Comparison of ENCODE assay signal across 17 mouse cellular contexts in genomic region chr6:30589819-30590218, GRCm38 (mm10). TPM values are rescaled to one million over a fixed set of nuclear protein-coding genes. Genes with fewer than 3 reads are reported as not detected.
A peak's percentile ranks its signal among the peaks of the same experiment; 100 is the strongest.
DNase-seq lines count a peak whose midpoint lies in the region; ATAC-seq and TF ChIP-seq lines count a peak whose summit lies in the region.
"Had no signal": no experiment of that assay in that cellular context is flagged by ENCODE, and none has a peak within 500 bp of the region (broad histone marks: within the 10 kb centered on the region; RNA-seq: fewer than 3 reads in every experiment).

No protein-coding gene starts in this region.

- ATAC-seq in heart, embryonic 13.5 days (ENCODE audit: extremely low read depth, insufficient number of reproducible peaks, low FRiP score, low TSS enrichment) = no peak
- ATAC-seq in lung, embryonic 14.5 days (ENCODE audit: insufficient read depth) = peak; percentile 44; the same call in 1 of the 2 replicates
- no peak for ATAC-seq in embryonic facial prominence, embryonic 14.5 days (ENCODE audit: low read depth)
- ATAC-seq in liver, postnatal 0 days = no peak

- H3K27me3 ChIP-seq in heart, embryonic 13.5 days (replicated peaks) = no peaks in the 10 kb centered on the region
- H3K27me3 ChIP-seq in lung, embryonic 14.5 days (ENCODE audit: insufficient read depth, low read length) = no peaks in the 10 kb centered on the region
- H3K27me3 ChIP-seq in embryonic facial prominence, embryonic 14.5 days (replicated peaks; ENCODE audit: control insufficient read depth, insufficient read depth, low read length) = no peaks in the 10 kb centered on the region
- H3K27me3 ChIP-seq in liver, postnatal 0 days (ENCODE audit: insufficient read depth, low read length) = no peaks in the 10 kb centered on the region
- H3K27me3 ChIP-seq: hindbrain, embryonic 12.5 days; liver, embryonic 15.5 days; midbrain, embryonic 12.5 days had no signal

- H3K4me2 ChIP-seq in heart, embryonic 13.5 days = no peak overlapping the region
- H3K4me2 ChIP-seq in lung, embryonic 14.5 days = no peak overlapping the region
- no peak overlapping the region for H3K4me2 ChIP-seq in embryonic facial prominence, embryonic 14.5 days (ENCODE audit: low read depth, low read length)
- H3K4me2 ChIP-seq in liver, postnatal 0 days (ENCODE audit: low read depth, low read length) = no peak overlapping the region
- H3K4me2 ChIP-seq: hindbrain, embryonic 12.5 days; liver, embryonic 15.5 days; midbrain, embryonic 12.5 days had no signal

- no peak for TF ChIP-seq CTCF in lung, embryonic 14.5 days (IDR thresholded peaks at IDR 0.05; ENCODE audit: low read depth)
- TF ChIP-seq CTCF in liver, postnatal 0 days (IDR thresholded peaks at IDR 0.05; ENCODE audit: low read depth) = no peak

- no peak overlapping the region for H3K4me3 ChIP-seq in heart, embryonic 13.5 days
- no peak overlapping the region for H3K4me3 ChIP-seq in lung, embryonic 14.5 days (ENCODE audit: low read depth, low read length)
- H3K4me3 ChIP-seq in embryonic facial prominence, embryonic 14.5 days (ENCODE audit: low read depth, low read length) = no peak overlapping the region
- H3K4me3 ChIP-seq in liver, postnatal 0 days (ENCODE audit: low read depth, low read length) = no peak overlapping the region
- H3K4me3 ChIP-seq: gastrocnemius, adult 2 months; hindbrain, embryonic 12.5 days; liver, embryonic 15.5 days; midbrain, embryonic 12.5 days had no signal

- DNase-seq in heart, adult 18-20 months = no peak
- DNase-seq in lung, embryonic 14.5 days = peak; percentile 36
- no peak for DNase-seq in lung, postnatal 4 days
- DNase-seq in embryonic facial prominence, embryonic 14.5 days (ENCODE audit: low spot score) = no peak
- DNase-seq in liver, postnatal 0 days = no peak
- no peak for DNase-seq in layer of hippocampus, adult 9-10 months (ENCODE audit: low spot score)
- DNase-seq in thymus, postnatal 0 days (ENCODE audit: low spot score) = no peak
- DNase-seq: gastrocnemius, adult 2 months; kidney, adult 9 months; layer of hippocampus, postnatal 36 days had no signal

- peaks cover 22% of the 10 kb centered on the region for H3K4me1 ChIP-seq in heart, embryonic 13.5 days
- peaks cover 4% of the 10 kb centered on the region for H3K4me1 ChIP-seq in lung, embryonic 14.5 days (ENCODE audit: insufficient read depth)
- H3K4me1 ChIP-seq in embryonic facial prominence, embryonic 14.5 days (ENCODE audit: control insufficient read depth, insufficient read depth, low read length) = peaks cover 4% of the 10 kb centered on the region; the same call in 1 of the 2 replicates
- no peaks in the 10 kb centered on the region for H3K4me1 ChIP-seq in liver, postnatal 0 days (ENCODE audit: insufficient read depth)
- H3K4me1 ChIP-seq: liver, embryonic 15.5 days had no signal

- H3K9me3 ChIP-seq in heart, embryonic 13.5 days = no peaks in the 10 kb centered on the region
- H3K9me3 ChIP-seq in lung, embryonic 14.5 days (ENCODE audit: low read depth, low read length) = no peaks in the 10 kb centered on the region
- no peaks in the 10 kb centered on the region for H3K9me3 ChIP-seq in embryonic facial prominence, embryonic 14.5 days (ENCODE audit: control insufficient read depth, low read length)
- no peaks in the 10 kb centered on the region for H3K9me3 ChIP-seq in liver, postnatal 0 days (ENCODE audit: low read length)
- H3K9me3 ChIP-seq: hindbrain, embryonic 12.5 days; liver, embryonic 15.5 days; midbrain, embryonic 12.5 days had no signal

- H3K36me3 ChIP-seq in heart, embryonic 13.5 days = no peaks in the 10 kb centered on the region
- H3K36me3 ChIP-seq in lung, embryonic 14.5 days (ENCODE audit: insufficient read depth) = no peaks in the 10 kb centered on the region
- no peaks in the 10 kb centered on the region for H3K36me3 ChIP-seq in embryonic facial prominence, embryonic 14.5 days (ENCODE audit: control insufficient read depth, insufficient read depth, low read length)
- no peaks in the 10 kb centered on the region for H3K36me3 ChIP-seq in liver, postnatal 0 days (replicated peaks; ENCODE audit: insufficient read depth, low read length)
- H3K36me3 ChIP-seq: hindbrain, embryonic 12.5 days; liver, embryonic 15.5 days; midbrain, embryonic 12.5 days had no signal

- no peak overlapping the region for H3K9ac ChIP-seq in heart, embryonic 13.5 days
- H3K9ac ChIP-seq in lung, embryonic 14.5 days = no peak overlapping the region
- H3K9ac ChIP-seq in embryonic facial prominence, embryonic 14.5 days (ENCODE audit: low read depth, low read length) = no peak overlapping the region
- H3K9ac ChIP-seq in liver, postnatal 0 days (replicated peaks) = no peak overlapping the region
- H3K9ac ChIP-seq: hindbrain, embryonic 12.5 days; liver, embryonic 15.5 days; midbrain, embryonic 12.5 days had no signal

- 0 out of 2 replicates have a peak overlapping the region, but pooled peaks have one; percentile 16 for H3K27ac ChIP-seq in heart, embryonic 13.5 days (replicated peaks)
- H3K27ac ChIP-seq in lung, embryonic 14.5 days (ENCODE audit: low read depth) = peak overlapping the region; percentile 80
- H3K27ac ChIP-seq in embryonic facial prominence, embryonic 14.5 days (replicated peaks; ENCODE audit: low read depth, low read length) = peak overlapping the region; percentile 40; the same call in 1 of the 2 replicates
- H3K27ac ChIP-seq in liver, postnatal 0 days (ENCODE audit: low read depth) = peak overlapping the region; percentile 29; the same call in 1 of the 2 replicates
- H3K27ac ChIP-seq: gastrocnemius, adult 2 months; hindbrain, embryonic 12.5 days; liver, embryonic 15.5 days; midbrain, embryonic 12.5 days had no signal

- no peak for TF ChIP-seq EP300 in liver, postnatal 0 days (IDR thresholded peaks at IDR 0.05; ENCODE audit: low read depth)

- WGBS in heart, embryonic 13.5 days = 22% methylated on average over 2 of the region's 2 CpGs
- WGBS in lung, embryonic 14.5 days = 12% methylated on average over 2 of the region's 2 CpGs
- WGBS in embryonic facial prominence, embryonic 14.5 days = 20% methylated on average over 2 of the region's 2 CpGs
- 40% methylated on average over 2 of the region's 2 CpGs for WGBS in liver, postnatal 0 days (ENCODE audit: insufficient replicate concordance)

RNA-seq across cellular contexts. Expression of gene Cpa5, which starts 21.0 kb away (rescaled TPM):
- 0.90 and 0.97 TPM in 2 replicates for polyA plus RNA-seq in heart, embryonic 13.5 days (2015; fragmentation: Nextera tagmentation; extraction: Ambion mirVana)
- not detected for total RNA-seq in heart, adult 18-20 months (2021)
- 0.11 TPM in 1 of 2 replicates, not detected in the other for polyA plus RNA-seq in lung, embryonic 14.5 days (2014; fragmentation: Nextera tagmentation; extraction: Ambion mirVana)
- 0.92 and 1.3 TPM in 2 replicates for polyA plus RNA-seq in embryonic facial prominence, embryonic 14.5 days (2014; fragmentation: Nextera tagmentation; extraction: Ambion mirVana)
- not detected in 2 replicates for polyA plus RNA-seq in liver, postnatal 0 days (2015; fragmentation: Nextera tagmentation; extraction: Ambion mirVana)
- polyA plus RNA-seq in thymus, postnatal 0 days (2015; fragmentation: Nextera tagmentation; extraction: Ambion mirVana) = not detected in 2 replicates
- total RNA-seq: adrenal gland, postnatal 4 days; gastrocnemius, adult 2 months; layer of hippocampus, postnatal 36 days; MEL had no signal
- polyA plus RNA-seq: hindbrain, embryonic 12.5 days; small intestine, adult 2 months had no signal

RNA-seq across cellular contexts. Expression of gene Cpa4, which starts 21.6 kb away (rescaled TPM):
- 2.5 and 3.3 TPM in 2 replicates for polyA plus RNA-seq in heart, embryonic 13.5 days (2015; fragmentation: Nextera tagmentation; extraction: Ambion mirVana)
- not detected for total RNA-seq in heart, adult 18-20 months (2021)
- polyA plus RNA-seq in lung, embryonic 14.5 days (2014; fragmentation: Nextera tagmentation; extraction: Ambion mirVana) = 0.07 and 0.14 TPM in 2 replicates
- 3.0 and 3.4 TPM in 2 replicates for polyA plus RNA-seq in embryonic facial prominence, embryonic 14.5 days (2014; fragmentation: Nextera tagmentation; extraction: Ambion mirVana)
- polyA plus RNA-seq in liver, postnatal 0 days (2015; fragmentation: Nextera tagmentation; extraction: Ambion mirVana) = 0.05 TPM in 1 of 2 replicates, not detected in the other
- polyA plus RNA-seq in thymus, postnatal 0 days (2015; fragmentation: Nextera tagmentation; extraction: Ambion mirVana) = 0.09 TPM in 1 of 2 replicates, not detected in the other
- total RNA-seq: gastrocnemius, adult 2 months; layer of hippocampus, postnatal 36 days; MEL had no signal
- polyA plus RNA-seq: small intestine, adult 2 months had no signal

RNA-seq across cellular contexts. Expression of gene Cpa2, which starts 48.4 kb away (rescaled TPM):
- 4.6 and 6.9 TPM in 2 replicates for polyA plus RNA-seq in heart, embryonic 13.5 days (2015; fragmentation: Nextera tagmentation; extraction: Ambion mirVana)
- under 1 TPM in 1 of 2 experiments, not detected in 1; 0.25 TPM for total RNA-seq in heart, adult 18-20 months (2021)
- polyA plus RNA-seq in lung, embryonic 14.5 days (2014; fragmentation: Nextera tagmentation; extraction: Ambion mirVana) = 7.2 and 7.8 TPM in 2 replicates
- 3.3 and 4.5 TPM in 2 replicates for polyA plus RNA-seq in embryonic facial prominence, embryonic 14.5 days (2014; fragmentation: Nextera tagmentation; extraction: Ambion mirVana)
- 0.63 and 2.1 TPM in 2 replicates for polyA plus RNA-seq in liver, postnatal 0 days (2015; fragmentation: Nextera tagmentation; extraction: Ambion mirVana)
- polyA plus RNA-seq in thymus, postnatal 0 days (2015; fragmentation: Nextera tagmentation; extraction: Ambion mirVana) = 2.5 and 2.6 TPM in 2 replicates
- total RNA-seq: gastrocnemius, adult 2 months had no signal

RNA-seq across cellular contexts. Expression of gene Cpa1, which starts 49.2 kb away (rescaled TPM):
- 2.1 and 3.9 TPM in 2 replicates for polyA plus RNA-seq in heart, embryonic 13.5 days (2015; fragmentation: Nextera tagmentation; extraction: Ambion mirVana)
- not detected for total RNA-seq in heart, adult 18-20 months (2021)
- polyA plus RNA-seq in lung, embryonic 14.5 days (2014; fragmentation: Nextera tagmentation; extraction: Ambion mirVana) = 1.9 and 3.0 TPM in 2 replicates
- polyA plus RNA-seq in embryonic facial prominence, embryonic 14.5 days (2014; fragmentation: Nextera tagmentation; extraction: Ambion mirVana) = 1.3 and 1.7 TPM in 2 replicates
- 0.15 and 2.7 TPM in 2 replicates for polyA plus RNA-seq in liver, postnatal 0 days (2015; fragmentation: Nextera tagmentation; extraction: Ambion mirVana)
- 0.23 and 0.30 TPM in 2 replicates for polyA plus RNA-seq in thymus, postnatal 0 days (2015; fragmentation: Nextera tagmentation; extraction: Ambion mirVana)
- total RNA-seq: gastrocnemius, adult 2 months; layer of hippocampus, postnatal 36 days; MEL had no signal

Comparison
In these comparisons a context has a peak if more than half of its experiments do, and no peak if none do; other contexts are left out.
1. H3K27ac ChIP-seq: peak in every context shown above with its lines; median percentile 80 in lung, embryonic 14.5 days; 40 in embryonic facial prominence, embryonic 14.5 days; 29 in liver, postnatal 0 days; 16 in heart, embryonic 13.5 days.